Mouse (Mus musculus) cerebellum, adult 8-10 months (tissue): ENCODE measurements around the gene Npr3.
"Not testable (repeated sequence)": the region's sequence is repeated elsewhere in the genome, so short reads cannot be mapped to it uniquely, and the experiment has no call there.

Source experiments
- DNase-seq: peaks from one replicate; pipeline ENCODE4 v3.0.0; 2022

Npr3 gene

DNA sequence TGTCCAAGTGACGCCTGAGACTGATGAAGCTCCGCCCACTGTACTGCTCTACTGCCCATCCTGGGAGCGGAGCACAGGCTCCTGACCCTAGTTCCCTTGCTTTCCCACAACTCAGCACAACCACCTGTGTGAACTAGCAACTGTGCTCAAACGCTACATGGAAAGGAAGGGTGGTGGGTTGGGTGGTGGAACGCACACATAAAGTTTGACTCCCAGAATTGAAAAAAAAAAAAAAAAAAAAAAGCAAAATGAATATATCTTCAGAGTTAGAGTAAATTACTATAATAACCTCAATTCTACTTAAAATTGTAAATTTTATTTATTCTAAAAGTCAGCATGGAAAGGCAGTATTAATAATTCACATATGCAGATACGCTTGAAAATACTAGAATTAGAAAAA is 25.3 kb downstream of the Npr3 start:
- DNase-seq, result no peak

DNA sequence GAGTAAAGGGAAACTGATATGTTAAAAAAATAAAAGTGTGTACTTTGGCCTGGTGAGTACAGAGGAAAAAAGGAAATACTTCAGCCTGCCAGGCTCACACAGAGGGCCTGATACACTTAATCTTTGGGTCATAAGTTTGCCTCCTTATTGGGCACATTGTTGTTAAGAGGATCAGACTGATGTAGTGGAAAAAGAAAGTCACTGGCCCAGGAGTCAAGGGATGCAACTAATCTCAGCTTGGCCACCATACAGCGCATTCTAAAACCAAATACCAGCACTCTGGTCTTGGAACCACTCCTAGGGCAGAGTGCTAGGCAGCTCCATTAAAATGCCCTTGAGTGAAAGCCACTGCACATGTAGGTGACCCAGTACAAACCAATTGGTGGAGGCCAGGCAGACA is 28.8 kb downstream of the Npr3 start:
- no peak for DNase-seq

DNA sequence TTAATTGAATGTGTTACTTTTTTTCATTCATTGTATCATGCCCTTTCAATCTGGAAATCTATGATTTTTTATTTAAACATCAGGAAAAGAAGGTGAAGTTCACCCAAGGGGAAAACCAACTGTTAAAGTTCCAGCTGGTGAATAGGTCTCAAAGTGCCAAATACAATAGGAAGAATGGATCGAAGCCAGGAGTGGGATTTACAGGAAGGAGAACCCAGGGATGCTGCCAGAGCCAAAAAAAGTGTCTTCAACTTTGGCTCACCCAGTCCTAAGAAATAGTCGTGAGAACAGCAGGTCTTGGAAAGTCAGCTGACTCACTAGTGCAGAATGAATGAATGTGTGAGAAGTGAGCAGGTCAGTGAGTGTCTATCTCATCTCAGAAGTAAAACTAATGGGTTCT is 29.8 kb downstream of the Npr3 start:
- no peak for DNase-seq

DNA sequence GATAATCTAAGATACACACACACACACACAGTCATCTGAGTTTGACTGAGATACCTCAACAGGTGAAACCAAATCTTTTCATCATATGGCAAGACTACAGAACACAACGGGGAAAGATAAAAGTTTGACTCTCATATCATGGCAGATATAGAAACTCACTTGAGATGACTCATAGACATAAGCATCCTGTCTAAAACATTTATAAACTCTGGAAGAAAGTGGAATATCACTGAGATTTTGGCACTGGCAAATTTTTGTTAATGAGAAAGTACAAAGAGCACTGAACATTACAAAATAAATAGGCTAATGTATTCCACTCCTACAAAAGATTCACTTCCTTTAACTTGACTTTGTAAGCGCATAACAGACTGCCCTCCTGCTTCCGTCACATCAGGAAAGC is 40.2 kb downstream of the Npr3 start:
- no peak for DNase-seq

DNA sequence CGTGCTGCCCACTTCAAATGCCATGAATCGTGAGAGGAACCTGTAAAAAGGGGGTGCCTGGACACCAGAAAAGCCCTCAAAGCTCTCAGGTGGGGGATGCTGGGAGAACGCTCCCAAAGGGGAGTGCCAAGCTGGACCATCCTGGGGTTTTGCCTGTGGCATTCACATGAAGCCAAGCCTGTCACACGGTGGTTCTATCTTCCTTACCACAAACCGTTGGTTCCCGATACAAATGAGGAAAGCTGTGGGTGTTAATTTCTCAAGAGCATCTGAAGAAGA is 43.6 kb downstream of the Npr3 start:
- DNase-seq, result no peak

DNA sequence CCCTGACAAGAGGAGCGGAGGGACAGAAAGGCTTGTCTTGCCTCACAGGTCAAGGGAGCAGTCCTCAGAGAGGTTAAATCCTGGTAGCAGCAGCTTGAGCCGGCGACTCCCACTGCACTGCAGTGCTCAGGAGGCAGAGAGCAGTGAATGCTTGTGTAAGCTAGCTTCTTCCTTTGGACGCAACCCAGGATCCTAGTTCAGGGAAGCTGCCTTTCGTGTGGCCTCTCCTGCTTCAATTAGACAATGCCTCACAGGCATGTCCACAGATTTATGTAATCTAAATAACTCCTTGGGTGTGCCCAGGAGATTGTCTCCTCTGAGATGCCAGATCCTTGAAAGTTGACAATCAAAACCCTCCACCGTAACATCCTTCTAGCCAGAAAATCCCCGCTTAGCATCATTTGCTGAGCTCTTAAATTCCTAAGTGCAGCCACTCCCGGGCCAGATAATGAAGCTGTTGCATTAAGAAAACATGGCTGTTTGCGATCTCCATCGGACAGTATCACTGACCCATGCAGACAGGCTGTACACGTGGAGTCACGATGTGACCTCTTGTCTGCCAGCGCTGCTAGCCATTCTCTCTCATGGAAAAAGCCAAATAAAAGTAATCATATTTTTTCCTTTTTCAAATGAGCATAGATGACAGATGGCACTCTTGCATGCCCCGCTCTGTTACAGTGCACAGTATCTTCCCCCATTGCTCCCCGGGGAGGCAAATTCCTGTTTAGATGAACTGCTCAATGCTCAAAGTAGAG is 44.1 kb downstream of the Npr3 start:
- DNase-seq, result no peak

DNA sequence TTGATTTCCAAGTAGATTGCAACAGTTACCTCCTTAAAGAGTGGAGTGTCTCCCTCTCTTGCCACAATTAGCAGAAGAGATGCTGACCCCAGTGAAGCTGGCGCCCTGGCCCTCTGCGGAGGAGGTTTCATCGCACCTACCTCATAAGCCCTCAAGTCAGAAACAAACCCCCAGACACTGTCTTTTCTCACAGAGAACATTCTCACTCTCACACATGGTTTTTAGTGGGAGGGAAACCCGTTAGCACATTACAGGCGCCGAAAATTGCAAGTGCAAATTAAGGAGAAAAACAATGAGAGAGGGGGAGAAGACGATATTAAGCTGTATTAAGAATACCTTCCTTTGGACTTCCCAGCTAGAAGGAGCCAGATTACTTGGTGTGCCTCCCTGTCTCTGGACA is 44.8 kb downstream of the Npr3 start:
- DNase-seq, result no peak

DNA sequence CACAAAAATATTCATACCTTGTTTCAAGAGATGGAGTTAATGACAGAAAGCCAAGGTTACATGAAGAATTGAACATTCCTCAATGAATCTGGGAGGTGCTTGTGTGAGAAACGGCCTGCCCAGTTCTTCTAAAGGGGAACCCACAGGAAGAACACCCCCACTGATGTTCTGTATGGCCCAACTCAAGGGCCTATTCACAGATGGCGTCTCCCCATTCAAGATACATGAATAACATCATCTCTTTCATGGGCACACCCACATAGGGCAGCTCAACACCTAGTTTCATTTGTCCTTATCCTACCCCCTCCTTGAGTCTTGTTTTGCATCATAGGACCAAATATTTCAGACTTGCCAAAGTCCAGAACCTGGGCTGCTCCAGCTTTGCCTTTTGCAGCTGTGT is 46.8 kb downstream of the Npr3 start:
- no peak for DNase-seq

DNA sequence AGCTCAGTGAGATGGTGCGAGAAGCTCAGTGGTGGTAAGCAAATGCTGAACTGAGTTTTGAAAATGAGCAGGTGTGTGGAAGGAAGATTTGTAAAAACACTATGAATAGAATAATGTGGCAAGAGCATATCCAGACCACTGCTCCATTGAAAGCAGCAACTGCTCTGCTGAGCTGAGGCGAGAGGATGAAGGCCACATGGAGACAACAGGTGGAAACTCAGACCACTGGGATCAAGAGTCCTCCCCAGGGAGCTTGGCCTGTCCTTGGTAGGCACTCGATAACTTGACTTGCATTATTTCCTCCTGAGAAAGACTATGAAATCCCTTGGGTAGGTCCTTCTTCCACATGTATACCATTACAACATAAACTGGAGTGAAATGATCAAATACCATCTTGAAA is 47.3 kb downstream of the Npr3 start:
- no peak for DNase-seq

DNA sequence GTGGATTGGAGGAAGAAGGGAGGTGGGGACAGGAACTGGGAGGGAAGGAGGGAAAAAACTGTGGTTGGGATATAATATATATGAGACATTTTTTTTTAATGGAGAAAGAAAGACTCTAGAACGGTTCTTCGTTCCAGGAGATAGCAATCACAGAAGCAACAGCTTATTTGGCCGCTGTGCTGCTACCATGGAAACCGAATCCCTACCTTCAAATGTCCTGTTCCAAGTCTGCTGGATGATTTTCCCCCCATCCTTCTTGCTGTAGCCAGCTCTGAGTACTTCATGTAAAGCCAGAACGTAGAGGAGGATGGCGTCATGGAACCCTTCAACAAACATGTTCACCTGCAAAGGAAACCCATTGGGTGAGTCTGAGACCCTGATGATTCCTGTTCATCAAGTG is 48.7 kb downstream of the Npr3 start:
- no peak for DNase-seq

DNA sequence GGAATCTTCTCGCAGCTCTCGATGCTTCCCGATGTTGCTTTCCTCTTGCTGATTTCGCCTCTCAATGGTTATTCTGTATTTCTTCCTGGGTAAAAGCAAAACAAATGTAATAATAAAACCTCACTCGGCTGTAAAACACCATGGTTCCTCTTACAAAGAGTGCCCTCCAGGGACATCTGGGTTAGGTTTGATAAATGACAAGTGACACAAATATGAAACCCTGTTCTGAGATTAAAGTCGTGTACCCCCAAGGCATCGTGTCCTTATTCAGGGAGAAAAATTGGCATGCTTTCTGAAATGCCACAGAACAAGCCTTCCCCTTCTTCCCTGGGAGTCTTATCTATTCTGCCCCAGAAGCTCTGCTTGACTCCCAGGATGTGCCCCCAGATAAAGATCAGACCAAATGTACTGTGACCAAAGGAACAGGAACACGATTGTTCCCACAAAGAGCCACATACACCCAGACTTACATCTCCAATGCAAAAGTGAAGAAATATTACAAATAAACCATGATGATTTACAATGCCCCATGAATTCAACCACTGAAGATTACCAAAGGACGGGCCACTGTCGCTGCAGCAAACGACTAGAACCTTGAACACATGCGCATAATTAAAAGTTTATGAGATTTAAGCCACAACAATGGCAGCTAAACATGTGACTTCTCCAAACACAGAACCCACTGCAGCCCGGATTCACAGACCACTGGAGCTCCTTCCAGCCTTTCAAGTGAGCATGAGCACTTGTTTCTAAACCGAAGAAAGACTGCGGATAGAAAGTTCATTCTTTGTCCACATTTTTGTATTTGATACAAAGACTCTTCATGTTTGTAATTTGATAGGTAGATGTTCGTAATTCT is 61.7 kb downstream of the Npr3 start:
- no peak for DNase-seq

DNA sequence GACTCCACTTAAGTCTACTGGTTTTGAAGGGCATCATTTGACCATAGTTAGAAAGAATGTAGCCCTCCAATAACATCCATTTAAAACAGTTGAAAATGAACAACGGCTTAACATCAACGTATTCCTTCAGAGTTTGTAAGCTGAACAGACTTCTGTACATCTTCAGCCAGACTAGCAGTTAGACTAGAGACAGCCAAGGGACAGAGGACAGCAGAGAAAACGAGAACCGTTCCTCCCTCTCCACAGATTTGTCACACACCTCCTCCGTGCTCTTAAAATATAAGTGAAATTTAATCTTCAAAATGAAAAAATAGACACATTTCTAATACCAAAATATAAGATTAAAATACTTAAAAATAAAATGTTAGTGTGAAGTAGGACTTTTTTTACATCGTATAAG is 63.0 kb downstream of the Npr3 start:
- no peak for DNase-seq

DNA sequence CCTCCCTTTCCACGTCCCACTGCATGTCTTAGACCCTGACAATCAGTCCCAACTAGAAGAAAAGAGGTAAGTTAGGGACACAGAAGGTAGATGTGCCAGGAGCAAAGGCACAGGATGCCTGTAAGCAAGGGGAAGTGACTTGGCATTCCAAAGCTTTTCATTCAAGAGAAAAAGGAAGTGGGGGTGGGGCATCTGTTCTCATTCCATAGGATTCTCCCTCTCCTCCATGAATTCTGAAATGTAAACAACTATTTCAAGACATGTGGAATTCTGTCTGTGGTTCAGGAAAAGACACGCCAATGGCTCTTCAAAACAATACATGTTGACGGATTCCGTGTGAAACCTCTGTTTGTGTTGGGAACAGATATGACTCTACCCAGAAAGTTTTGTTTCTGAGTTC is 65.3 kb downstream of the Npr3 start:
- no peak for DNase-seq

DNA sequence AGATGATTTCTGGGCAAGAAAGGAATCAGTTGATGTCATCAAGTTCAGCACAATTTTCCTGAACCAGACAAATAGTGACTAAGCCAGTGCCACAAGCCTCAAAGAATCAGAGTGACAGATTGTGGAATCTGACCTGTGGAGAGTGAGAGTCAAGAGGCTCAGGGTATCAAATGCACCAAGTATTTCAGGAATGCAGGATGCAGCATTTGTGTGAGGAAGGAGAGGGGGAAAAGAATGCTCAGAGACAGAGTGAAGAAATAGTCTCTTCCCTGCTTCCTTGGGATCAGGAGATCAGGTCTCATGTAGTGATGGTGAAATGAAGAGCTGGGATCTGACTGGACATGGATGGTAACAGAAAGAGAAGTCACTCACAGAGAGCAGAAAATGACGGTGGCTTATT is 71.2 kb downstream of the Npr3 start:
- DNase-seq, result no peak

DNA sequence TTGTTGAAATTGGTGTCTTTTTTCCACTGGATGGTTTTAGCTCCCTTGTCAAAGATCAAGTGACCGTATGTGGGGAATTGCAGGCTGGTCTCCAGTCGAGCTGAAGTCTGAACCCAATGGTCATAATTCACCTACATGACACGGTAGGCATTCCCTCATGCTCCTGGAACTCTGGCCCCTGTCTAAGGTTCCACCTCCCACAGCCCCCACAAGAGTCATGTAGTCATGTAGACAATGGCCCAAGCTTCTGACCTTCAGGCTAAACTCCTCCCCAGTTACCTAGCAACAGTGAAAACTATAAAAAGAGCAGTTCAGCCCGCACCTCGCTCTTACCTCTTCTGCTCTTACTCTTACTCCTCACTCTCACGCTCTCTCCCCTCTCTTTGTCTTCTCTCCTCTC is 84.7 kb downstream of the Npr3 start:
- not testable (repeated sequence) for DNase-seq

DNA sequence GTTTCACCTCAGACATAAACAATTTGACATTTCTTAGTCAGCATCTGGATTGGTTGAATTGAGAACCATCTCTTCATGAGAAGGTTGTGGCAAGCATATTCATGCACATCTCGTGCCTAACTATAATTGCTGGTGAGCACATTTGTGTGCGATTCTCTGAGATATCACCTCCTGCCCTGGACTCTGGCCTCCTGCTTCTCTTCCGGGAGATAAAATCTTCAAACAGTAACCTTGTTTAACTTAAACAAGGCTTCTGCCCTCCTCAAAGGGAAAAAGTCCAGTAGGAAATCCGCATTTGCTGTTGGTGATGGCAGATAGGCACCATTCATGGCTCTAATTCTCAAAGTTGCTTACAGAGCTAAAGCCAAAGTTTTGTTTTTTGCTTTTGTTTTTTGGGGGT is 91.5 kb downstream of the Npr3 start:
- no peak for DNase-seq

DNA sequence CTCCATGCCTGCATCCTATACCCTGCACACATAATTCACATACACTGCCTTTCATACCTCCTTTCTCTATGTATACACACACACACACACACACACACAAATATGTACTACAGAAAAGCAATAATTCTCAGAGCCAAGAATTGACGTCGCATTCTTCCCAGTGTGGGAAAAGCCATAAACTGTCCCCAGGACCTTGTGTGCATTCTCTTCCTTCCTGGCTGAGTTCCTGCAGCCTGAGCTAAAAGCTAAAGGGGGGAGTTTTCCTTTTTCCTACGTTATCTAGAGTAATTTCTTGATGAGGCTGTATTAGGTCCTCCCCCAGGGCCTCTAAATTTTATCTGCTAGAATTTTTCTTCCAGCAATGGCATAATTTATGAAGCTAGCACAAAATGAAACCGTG is 103.5 kb downstream of the Npr3 start:
- DNase-seq, result no peak

DNA sequence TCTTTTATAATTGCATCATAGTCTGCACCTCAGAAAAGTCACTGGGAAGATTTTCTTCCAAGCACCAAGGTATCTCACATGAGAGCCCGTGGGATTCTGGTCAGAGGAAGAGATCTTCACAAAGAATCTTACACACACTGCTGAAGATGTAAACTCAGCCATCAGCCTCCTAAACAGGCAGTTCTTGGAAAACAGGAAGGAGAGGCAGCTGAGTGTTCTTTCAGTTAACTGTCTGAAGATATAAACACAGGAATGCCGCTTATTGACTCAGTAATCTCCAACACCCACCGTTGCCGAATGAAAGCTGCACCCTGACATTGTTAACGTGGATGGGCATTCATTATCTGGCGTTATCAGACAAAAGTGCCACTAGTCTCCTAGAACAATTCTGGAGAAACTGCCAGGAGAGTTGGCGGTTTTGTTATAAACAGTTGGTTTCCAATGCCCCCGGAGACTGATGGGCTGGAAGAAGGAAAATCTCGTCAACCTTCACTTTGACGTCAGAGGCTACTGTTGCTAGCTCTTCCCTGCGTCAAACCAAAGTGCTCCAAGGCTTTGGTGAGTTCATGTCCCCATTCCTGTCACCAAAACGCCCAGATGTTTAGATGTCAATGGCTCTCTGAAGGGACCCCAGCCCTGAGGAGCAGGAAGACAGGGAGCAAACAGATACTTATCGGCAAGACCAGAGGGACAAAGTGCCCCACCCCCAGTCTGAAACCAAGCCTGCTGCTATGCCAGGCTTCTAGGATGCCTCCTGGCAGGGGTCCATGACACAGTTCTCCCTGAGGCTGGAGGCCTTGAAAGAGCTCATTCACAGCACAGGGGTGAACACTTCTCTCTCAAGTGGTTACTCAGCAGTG is 105.0 kb downstream of the Npr3 start:
- no peak for DNase-seq

DNA sequence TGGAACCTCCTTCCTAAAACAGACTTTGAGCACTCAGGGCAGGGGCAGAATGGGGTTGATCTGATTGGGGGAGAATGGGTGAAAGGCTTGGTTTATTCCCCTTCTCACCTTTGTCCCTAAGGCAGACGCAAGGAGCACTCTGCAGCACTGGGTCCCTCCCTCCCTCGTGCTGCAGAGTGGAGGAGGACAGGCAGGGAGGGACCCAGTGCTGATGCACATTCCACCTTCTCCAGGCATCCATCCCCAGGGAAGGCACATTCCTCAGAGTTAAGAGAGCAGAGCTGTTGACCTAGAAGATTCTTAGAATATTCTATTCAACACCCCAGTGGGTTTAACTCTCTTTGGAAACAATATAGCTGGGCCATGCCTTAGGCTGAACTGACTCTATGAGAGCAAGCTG is 112.5 kb downstream of the Npr3 start:
- DNase-seq, result no peak
